Mouse (Mus musculus): ENCODE results near the gene Zfp661. TPM values are rescaled to one million over a fixed set of nuclear protein-coding genes. Genes with fewer than 3 reads are reported as not detected.
A peak's percentile ranks its signal among the peaks of the same experiment; 100 is the strongest.
"Not testable (repeated sequence)": the region's sequence is repeated elsewhere in the genome, so short reads cannot be mapped to it uniquely, and the experiment has no call there.

Zfp661 gene
- polyA plus RNA-seq, 1 experiment from 2014 or later: 2.9 TPM

DNA sequence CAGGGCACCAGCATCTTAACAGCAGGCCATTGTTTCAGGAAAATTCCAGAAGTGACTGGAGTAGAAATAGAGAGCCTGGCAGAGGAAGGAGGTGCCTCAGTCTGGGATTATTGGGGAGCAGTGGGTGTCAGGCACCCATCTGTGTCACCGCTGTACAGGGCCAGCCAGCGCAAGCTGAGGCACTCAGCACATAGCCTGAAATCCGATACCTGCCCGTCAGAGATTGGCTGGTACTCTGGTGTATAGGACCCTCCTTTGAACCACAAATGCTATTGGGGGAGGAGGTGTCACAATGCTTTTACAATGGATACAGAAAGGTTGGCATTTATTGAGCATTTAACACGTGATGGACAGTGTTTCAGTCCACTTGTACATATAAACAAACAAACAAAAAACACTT lies 22.1 kb upstream of the Zfp661 start:
- peaks cover 25% of the 10 kb centered on the region for H3K36me3 ChIP-seq
- no peaks in the 10 kb centered on the region for H3K9me3 ChIP-seq (replicated peaks)
- H3K4me1 ChIP-seq (replicated peaks): peaks cover 13% of the 10 kb centered on the region
- peak overlapping the region; percentile 29; the same call in 1 of the 2 replicates for H3K4me2 ChIP-seq
- no peaks in the 10 kb centered on the region for H3K27me3 ChIP-seq (replicated peaks)
- WGBS: 8% methylated on average over 5 of the region's 5 CpGs
- no peak for ATAC-seq (ENCODE audit: insufficient number of reproducible peaks, low FRiP score)
- H3K27ac ChIP-seq (ENCODE audit: poor library complexity, severe bottlenecking): no peak overlapping the region
- no peak overlapping the region for H3K9ac ChIP-seq
- H3K4me3 ChIP-seq: no peak overlapping the region

DNA sequence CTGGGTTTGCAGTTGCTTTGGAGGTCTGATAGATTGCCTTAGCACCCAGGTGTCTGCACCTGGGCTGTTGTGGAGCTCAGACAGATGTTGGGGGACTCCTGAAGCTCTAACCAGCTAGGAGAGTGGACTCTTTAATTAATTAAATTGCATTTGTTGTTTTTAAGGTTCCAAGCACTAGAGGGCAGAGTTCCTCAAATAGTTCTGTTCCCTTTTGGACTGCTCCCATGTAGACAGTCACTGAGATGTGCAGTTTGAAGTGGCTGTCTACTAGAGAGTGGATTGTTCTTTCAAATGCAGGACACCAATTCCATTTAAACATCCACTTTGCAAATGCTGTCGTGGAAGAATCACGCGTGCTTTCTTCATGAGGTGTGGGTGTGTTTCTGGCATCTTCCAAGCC lies 21.3 kb upstream of the Zfp661 start:
- Histone ChIP-seq H3K9ac (no peak overlapping the region), H3K36me3 (peaks cover 30% of the 10 kb centered on the region), H3K4me2 (no peak overlapping the region), H3K27me3 (replicated peaks) (no peaks in the 10 kb centered on the region), H3K4me1 (replicated peaks) (peaks cover 13% of the 10 kb centered on the region), H3K9me3 (replicated peaks) (no peaks in the 10 kb centered on the region), H3K27ac (ENCODE audit: poor library complexity, severe bottlenecking) (no peak overlapping the region), H3K4me3 (no peak overlapping the region)
- WGBS: 47% methylated on average over 3 of the region's 3 CpGs
- no peak for ATAC-seq (ENCODE audit: insufficient number of reproducible peaks, low FRiP score)

DNA sequence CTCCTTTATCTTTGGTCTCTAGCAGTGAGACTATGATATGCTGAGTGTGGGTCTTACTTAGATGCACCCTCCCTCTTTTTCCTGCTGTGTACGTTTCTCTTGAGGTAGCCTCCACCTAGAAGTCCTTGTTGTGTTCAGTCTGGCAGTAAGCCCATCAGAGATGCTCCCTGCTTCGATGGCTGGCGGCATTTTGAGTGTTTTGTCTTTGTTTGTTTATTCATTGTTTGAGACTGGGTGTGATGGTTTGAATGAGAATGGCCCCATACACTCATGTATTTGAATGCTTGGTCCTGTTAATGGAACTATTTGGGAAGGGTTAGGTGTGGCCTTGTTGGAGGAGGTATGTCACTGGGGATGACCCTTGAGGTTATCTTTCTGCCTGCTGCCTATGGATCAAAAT lies 18.3 kb upstream of the Zfp661 start:
- H3K4me1 ChIP-seq (replicated peaks): peaks cover 13% of the 10 kb centered on the region
- no peak overlapping the region for H3K27ac ChIP-seq (ENCODE audit: poor library complexity, severe bottlenecking)
- no peak overlapping the region for H3K4me3 ChIP-seq
- no peaks in the 10 kb centered on the region for H3K9me3 ChIP-seq (replicated peaks)
- no peak overlapping the region for H3K9ac ChIP-seq
- ATAC-seq (ENCODE audit: insufficient number of reproducible peaks, low FRiP score): no peak
- H3K27me3 ChIP-seq (replicated peaks): no peaks in the 10 kb centered on the region
- peaks cover 59% of the 10 kb centered on the region for H3K36me3 ChIP-seq
- WGBS: 83% methylated on average over 3 of the region's 3 CpGs
- no peak overlapping the region for H3K4me2 ChIP-seq

DNA sequence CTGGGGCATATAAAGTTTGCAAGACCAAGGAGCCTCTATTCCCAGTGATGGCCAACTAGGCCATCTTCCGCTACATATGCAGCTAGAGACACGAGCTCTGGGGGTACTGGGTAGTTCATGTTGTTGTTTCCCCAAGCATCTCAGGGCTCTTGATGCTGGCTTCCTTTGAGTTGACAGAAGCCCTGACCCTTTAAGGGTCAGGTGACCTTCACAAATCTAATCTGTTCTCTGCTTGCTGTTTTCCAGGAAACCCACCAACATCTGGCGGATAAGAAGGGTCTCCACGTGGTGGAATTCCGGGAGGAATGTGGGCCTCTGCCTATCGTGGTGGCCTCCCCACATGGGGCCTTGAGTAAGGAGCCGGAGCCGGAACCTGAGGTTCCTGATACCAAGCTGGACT lies 16.5 kb upstream of the Zfp661 start:
- not testable (repeated sequence) for H3K4me2 ChIP-seq; H3K27me3 ChIP-seq (replicated peaks); H3K4me3 ChIP-seq; H3K9ac ChIP-seq; H3K9me3 ChIP-seq (replicated peaks); H3K4me1 ChIP-seq (replicated peaks); H3K27ac ChIP-seq (ENCODE audit: poor library complexity, severe bottlenecking)
- H3K36me3 ChIP-seq: peaks cover 75% of the 10 kb centered on the region
- 48% methylated on average over 6 of the region's 8 CpGs for WGBS
- peak; percentile 78 for ATAC-seq (ENCODE audit: insufficient number of reproducible peaks, low FRiP score)

DNA sequence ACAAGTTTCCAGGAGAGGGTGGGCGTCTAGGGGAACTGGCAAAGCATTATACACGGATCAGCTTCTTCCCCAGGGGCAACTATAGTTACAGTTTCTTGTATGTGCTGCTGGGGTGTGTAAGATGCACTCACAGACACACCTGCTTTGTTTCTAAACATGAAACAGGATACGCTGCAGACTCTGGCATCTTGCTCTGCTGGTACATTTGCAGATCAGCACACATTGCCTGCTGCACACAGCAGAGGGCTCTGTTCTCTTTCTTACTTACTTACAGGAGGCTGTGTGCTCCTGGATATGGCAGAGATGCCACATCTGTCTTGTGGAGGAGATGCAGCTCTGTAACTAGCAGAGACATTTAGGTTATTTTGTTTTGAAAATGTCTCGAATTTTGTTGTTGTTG lies 3.9 kb upstream of the Zfp661 start:
- no peak overlapping the region for H3K4me2 ChIP-seq
- peaks cover 20% of the 10 kb centered on the region for H3K4me1 ChIP-seq (replicated peaks)
- no peaks in the 10 kb centered on the region for H3K27me3 ChIP-seq (replicated peaks)
- WGBS: 67% methylated on average over 4 of the region's 4 CpGs
- H3K36me3 ChIP-seq: peaks cover 46% of the 10 kb centered on the region
- H3K4me3 ChIP-seq: no peak overlapping the region
- H3K9me3 ChIP-seq (replicated peaks): no peaks in the 10 kb centered on the region
- ATAC-seq (ENCODE audit: insufficient number of reproducible peaks, low FRiP score): no peak
- no peak overlapping the region for H3K27ac ChIP-seq (ENCODE audit: poor library complexity, severe bottlenecking)
- H3K9ac ChIP-seq: no peak overlapping the region

DNA sequence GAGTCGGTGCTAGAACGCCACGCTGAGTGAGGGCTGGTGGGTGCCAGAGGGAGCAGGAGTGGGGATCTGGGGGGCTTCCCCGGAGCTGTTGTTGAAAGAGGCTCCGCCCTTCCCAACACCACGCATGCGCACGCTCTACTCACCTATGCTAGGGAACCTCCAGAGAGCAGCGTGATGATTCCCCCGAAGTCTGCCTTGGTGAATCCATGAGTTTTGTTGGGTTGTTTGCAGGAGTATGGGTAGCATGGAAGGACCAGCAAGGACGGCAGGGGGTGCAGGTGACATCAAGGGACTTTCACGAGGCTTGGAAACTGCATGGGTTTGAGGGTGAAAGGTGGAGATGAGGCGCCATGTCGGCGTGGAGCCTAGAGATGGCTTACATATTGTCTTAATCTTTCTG lies 3.3 kb upstream of the Zfp661 start:
- 67% methylated on average over 15 of the region's 15 CpGs for WGBS
- Histone ChIP-seq H3K9me3 (replicated peaks) (no peaks in the 10 kb centered on the region), H3K27me3 (replicated peaks) (no peaks in the 10 kb centered on the region), H3K27ac (ENCODE audit: poor library complexity, severe bottlenecking) (no peak overlapping the region), H3K4me1 (replicated peaks) (peaks cover 20% of the 10 kb centered on the region), H3K9ac (no peak overlapping the region), H3K4me3 (no peak overlapping the region), H3K36me3 (peaks cover 39% of the 10 kb centered on the region), H3K4me2 (peak overlapping the region; percentile 20; the same call in 1 of the 2 replicates)
- ATAC-seq (ENCODE audit: insufficient number of reproducible peaks, low FRiP score): no peak

DNA sequence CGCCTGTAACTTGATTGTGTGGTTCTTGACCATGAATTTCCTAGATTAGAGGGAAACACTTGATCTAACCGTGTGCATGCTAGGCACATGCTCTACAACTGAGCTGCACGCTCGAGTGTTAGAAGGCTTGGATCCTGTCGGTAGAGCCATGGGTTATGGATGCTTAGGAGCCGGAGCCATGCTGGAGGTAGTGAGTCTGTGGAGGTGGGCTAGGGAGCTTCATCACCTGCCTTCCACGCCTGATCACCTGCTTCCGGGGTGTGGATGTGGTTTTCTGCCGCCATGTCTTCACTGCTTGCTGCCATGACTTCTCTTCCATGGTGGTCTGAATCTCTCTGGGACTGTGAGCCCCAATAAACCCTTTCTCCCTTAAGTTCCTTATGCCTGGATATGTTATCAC lies 2.0 kb upstream of the Zfp661 start:
- 92% methylated on average over 9 of the region's 9 CpGs for WGBS
- peaks cover 26% of the 10 kb centered on the region for H3K4me1 ChIP-seq (replicated peaks)
- peaks cover 27% of the 10 kb centered on the region for H3K36me3 ChIP-seq
- no peaks in the 10 kb centered on the region for H3K9me3 ChIP-seq (replicated peaks)
- no peak overlapping the region for H3K9ac ChIP-seq
- H3K4me3 ChIP-seq: no peak overlapping the region
- no peak overlapping the region for H3K27ac ChIP-seq (ENCODE audit: poor library complexity, severe bottlenecking)
- no peak for ATAC-seq (ENCODE audit: insufficient number of reproducible peaks, low FRiP score)
- no peaks in the 10 kb centered on the region for H3K27me3 ChIP-seq (replicated peaks)
- H3K4me2 ChIP-seq: no peak overlapping the region

DNA sequence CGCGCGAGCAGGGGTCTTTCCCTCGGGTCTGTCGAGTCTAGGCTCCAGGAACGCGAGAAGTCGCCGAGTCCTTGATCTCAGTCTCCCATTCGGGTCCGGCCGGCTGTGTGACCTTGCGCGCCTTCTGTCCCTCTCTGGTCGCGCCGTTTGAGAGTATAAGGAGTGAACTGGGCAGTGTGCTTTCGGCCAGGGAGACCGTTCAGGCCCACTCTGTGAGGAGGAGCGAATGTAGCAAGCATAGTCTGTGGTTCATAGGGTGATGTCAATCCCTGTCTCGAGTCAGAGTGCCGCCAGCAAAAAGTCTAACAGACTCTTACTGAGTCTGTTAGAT lies 585 bp upstream of the Zfp661 start:
- under 1% methylated on average over 22 of the region's 22 CpGs for WGBS
- H3K4me1 ChIP-seq (replicated peaks): peaks cover 28% of the 10 kb centered on the region
- H3K27ac ChIP-seq (ENCODE audit: poor library complexity, severe bottlenecking): peak overlapping the region; percentile 86
- H3K4me3 ChIP-seq: peak overlapping the region; percentile 83
- H3K36me3 ChIP-seq: peaks cover 18% of the 10 kb centered on the region
- no peaks in the 10 kb centered on the region for H3K9me3 ChIP-seq (replicated peaks)
- H3K4me2 ChIP-seq: peak overlapping the region; percentile 65
- no peaks in the 10 kb centered on the region for H3K27me3 ChIP-seq (replicated peaks)
- no peak; the same call in 1 of the 2 replicates for ATAC-seq (ENCODE audit: insufficient number of reproducible peaks, low FRiP score)
- H3K9ac ChIP-seq: peak overlapping the region; percentile 82

DNA sequence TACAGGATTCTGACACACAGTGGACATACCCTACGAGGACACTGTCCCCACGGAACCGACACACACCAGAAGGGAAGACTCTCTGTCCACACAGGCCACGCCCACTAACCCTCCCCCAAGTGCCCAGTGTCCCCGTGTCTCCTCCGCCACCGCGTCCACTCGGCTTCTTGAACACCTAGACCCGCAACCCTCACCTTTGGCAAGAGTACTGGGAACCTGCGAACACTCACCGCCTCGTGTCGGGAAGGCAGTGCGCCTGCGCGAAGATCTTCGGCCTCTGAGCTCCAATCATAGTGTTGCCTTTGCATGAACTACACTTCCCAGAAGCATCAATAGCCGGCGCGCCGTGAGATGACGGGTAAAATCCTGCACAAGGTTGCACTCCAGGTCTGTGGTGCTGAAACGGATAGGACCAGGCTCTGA lies 2.4 kb downstream of the Zfp661 start:
- ATAC-seq (ENCODE audit: insufficient number of reproducible peaks, low FRiP score): peak; percentile 86
- peak overlapping the region; percentile 79 for H3K9ac ChIP-seq
- H3K27ac ChIP-seq (ENCODE audit: poor library complexity, severe bottlenecking): no peak overlapping the region
- peak overlapping the region; percentile 67 for H3K4me3 ChIP-seq
- peaks cover 25% of the 10 kb centered on the region for H3K4me1 ChIP-seq (replicated peaks)
- peak overlapping the region; percentile 88 for H3K4me2 ChIP-seq
- no peaks in the 10 kb centered on the region for H3K9me3 ChIP-seq (replicated peaks)
- H3K27me3 ChIP-seq (replicated peaks): no peaks in the 10 kb centered on the region
- WGBS: under 1% methylated on average over 24 of the region's 24 CpGs
- H3K36me3 ChIP-seq: no peaks in the 10 kb centered on the region

DNA sequence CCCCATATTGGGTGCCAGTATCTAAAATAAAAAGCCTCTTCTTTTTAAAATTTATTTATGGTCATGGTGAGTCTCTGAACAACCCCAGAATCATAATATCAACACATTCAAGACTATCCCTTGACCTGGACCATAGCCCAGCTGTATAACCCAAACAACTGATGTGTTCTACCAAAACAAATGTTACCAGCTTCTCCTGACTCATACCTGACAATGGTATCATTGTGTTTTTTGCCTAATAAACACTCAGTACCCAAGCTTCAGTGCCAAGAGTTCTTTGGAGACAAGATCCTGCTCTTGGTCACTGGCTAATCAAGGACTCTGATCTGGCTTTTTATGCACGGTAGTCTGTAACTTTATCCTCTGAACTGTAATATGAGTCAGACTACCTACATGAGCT lies 13.6 kb downstream of the Zfp661 start:
- Histone ChIP-seq H3K4me2 (no peak overlapping the region), H3K9ac (no peak overlapping the region), H3K27me3 (replicated peaks) (no peaks in the 10 kb centered on the region), H3K9me3 (replicated peaks) (peaks cover 12% of the 10 kb centered on the region), H3K4me3 (no peak overlapping the region), H3K36me3 (peaks cover 24% of the 10 kb centered on the region), H3K27ac (ENCODE audit: poor library complexity, severe bottlenecking) (no peak overlapping the region), H3K4me1 (replicated peaks) (no peaks in the 10 kb centered on the region)
- 57% methylated on average over 1 of the region's 1 CpGs for WGBS
- ATAC-seq (ENCODE audit: insufficient number of reproducible peaks, low FRiP score): no peak

DNA sequence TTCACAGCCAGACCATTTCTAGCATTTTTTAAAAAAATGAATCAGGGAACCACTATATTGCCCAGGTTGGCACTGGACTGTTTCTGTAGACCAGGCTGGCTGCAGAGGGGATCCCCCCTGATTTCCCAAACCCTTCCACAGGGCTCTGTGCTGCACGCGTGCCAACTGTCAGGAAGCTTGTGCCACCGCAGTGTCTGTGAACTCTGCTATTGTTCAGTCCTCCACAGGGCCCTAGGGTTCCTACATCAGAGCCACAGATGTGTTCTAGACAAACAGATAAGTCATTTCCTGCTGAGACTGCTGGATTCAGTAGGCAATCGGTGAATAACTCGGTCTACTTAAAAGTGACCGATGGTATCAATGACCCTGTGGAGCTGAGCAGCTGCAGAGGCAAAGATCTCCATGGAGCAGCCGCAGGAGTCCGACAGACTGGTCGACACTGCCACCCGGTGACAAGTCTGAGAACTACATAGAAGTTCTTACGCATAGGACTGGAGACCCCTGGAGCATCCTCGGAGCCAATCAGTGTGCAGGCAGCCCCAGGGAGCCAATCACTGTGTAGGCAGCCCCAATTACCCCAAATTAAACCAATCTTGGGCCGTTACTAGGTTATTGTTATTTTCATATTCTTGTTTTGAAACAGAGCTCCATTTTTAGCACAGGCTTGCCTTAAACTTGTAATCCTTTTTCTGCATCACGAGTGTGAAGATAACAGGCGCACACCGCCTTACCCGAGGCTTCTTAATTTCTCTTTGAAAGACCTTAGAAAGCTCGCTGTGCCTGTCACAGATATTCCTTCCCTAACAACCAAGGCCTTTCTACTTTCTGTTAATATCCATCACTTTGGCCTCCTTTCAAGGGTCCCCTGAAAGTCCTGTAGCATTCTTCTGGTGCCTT lies 27.6 kb downstream of the Zfp661 start:
- H3K4me3 ChIP-seq: no peak overlapping the region
- peaks cover 29% of the 10 kb centered on the region for H3K27me3 ChIP-seq (replicated peaks)
- peak overlapping the region; percentile 30; the same call in 1 of the 2 replicates for H3K4me2 ChIP-seq
- H3K36me3 ChIP-seq: no peaks in the 10 kb centered on the region
- H3K4me1 ChIP-seq (replicated peaks): no peaks in the 10 kb centered on the region
- no peak overlapping the region for H3K9ac ChIP-seq
- no peaks in the 10 kb centered on the region for H3K9me3 ChIP-seq (replicated peaks)
- 13% methylated on average over 18 of the region's 18 CpGs for WGBS
- no peak overlapping the region for H3K27ac ChIP-seq (ENCODE audit: poor library complexity, severe bottlenecking)
- ATAC-seq (ENCODE audit: insufficient number of reproducible peaks, low FRiP score): peak; percentile 79
